Mouse (Mus musculus): ENCODE measurements at regions not wholly inside any gene's neighbourhood (a gene's known extent, or its start where the extent isn't known, plus 50 kb on each side); places are given as distances from the start of the nearest gene placed in this dataset.

GRCm38 (mm10) chr3:151020014-151020413 is 417.7 kb upstream of the Adgrl4 start:
- TF ChIP-seq CTCF (IDR thresholded peaks at IDR 0.05; ENCODE audit: low read depth, low read length) (no peak), POLR2A (IDR thresholded peaks at IDR 0.05; ENCODE audit: insufficient read depth, low read length) (no peak), EP300 (IDR thresholded peaks at IDR 0.05; ENCODE audit: insufficient read depth, low read depth, low read length) (no peak)
